Comparison of ENCODE assay signal across 29 mouse cellular contexts in the genomic region with DNA sequence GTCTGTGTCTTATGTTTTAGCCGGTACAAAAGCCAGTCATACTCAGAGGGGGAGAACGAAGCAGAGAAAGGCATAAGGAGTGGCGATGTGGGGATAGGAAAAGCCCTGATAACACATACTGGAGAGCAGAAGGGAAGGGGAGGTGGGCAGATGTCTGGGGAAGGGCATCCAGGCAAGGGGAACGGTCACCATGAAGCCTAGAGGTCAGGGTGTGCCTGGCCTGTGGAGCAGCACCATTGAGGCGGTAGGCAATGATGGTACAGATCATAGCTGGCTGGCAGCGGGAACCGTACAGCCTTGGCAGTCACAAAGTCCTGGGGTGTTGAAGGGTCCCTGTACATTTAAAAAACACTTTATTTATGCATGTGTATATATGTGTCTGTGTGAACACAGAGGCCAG. TPM values are rescaled to one million over a fixed set of nuclear protein-coding genes. Genes with fewer than 3 reads are reported as not detected.
DNase-seq lines count a peak whose midpoint lies in the region; ATAC-seq and TF ChIP-seq lines count a peak whose summit lies in the region.
"Had no signal": no experiment of that assay in that cellular context is flagged by ENCODE, and none has a peak within 500 bp of the region (broad histone marks: within the 10 kb centered on the region; RNA-seq: fewer than 3 reads in every experiment).

No protein-coding gene starts in this region.

- intact Hi-C loops in gastrocnemius, adult 2 months (cut with DNase I) = no loop called here
- intact Hi-C loops in heart, postnatal 25 days (cut with DNase I) = no loop called here

- H3K27ac ChIP-seq in gastrocnemius, adult 2 months = peak overlapping the region; percentile 96
- H3K27ac ChIP-seq in heart, embryonic 13.5 days (replicated peaks) = peak overlapping the region; percentile 100
- peak overlapping the region; percentile 94 for H3K27ac ChIP-seq in lung, embryonic 15.5 days
- H3K27ac ChIP-seq in limb, embryonic 14.5 days (replicated peaks; ENCODE audit: low read depth, low read length) = no peak overlapping the region
- H3K27ac ChIP-seq: hindbrain, postnatal 0 days; left cerebral cortex, adult 2 months; neural tube, embryonic 12.5 days had no signal

- peak overlapping the region; percentile 91 for H3K4me2 ChIP-seq in heart, embryonic 13.5 days
- H3K4me2 ChIP-seq in lung, embryonic 15.5 days = no peak overlapping the region
- H3K4me2 ChIP-seq in limb, embryonic 14.5 days (replicated peaks; ENCODE audit: low read depth, low read length, severe bottlenecking) = 0 out of 2 replicates have a peak overlapping the region, but pooled peaks have one; percentile 25
- H3K4me2 ChIP-seq: neural tube, embryonic 12.5 days had no signal

- H3K36me3 ChIP-seq in heart, embryonic 13.5 days = peaks cover 16% of the 10 kb centered on the region
- H3K36me3 ChIP-seq in lung, embryonic 15.5 days = no peaks in the 10 kb centered on the region
- no peaks in the 10 kb centered on the region; the same call in 1 of the 2 replicates for H3K36me3 ChIP-seq in limb, embryonic 14.5 days (ENCODE audit: control insufficient read depth, insufficient read depth, low read length)
- H3K36me3 ChIP-seq: neural tube, embryonic 12.5 days had no signal

- DNase-seq in gastrocnemius, adult 2 months = no peak
- no peak for DNase-seq in gastrocnemius, adult 18-20 months (ENCODE audit: low spot score)
- DNase-seq in heart, postnatal 25 days (ENCODE audit: low spot score) = no peak
- no peak for DNase-seq in lung, postnatal 14 days
- no peak for DNase-seq in limb, embryonic 14.5 days (ENCODE audit: low spot score)
- no peak for DNase-seq in adrenal gland, postnatal 10 days
- DNase-seq: cerebellum, adult 9-10 months; forebrain, postnatal 0 days; liver, postnatal 0 days; midbrain, embryonic 14.5 days; thymus, postnatal 25 days had no signal

- no peak for ATAC-seq in heart, embryonic 13.5 days (ENCODE audit: extremely low read depth, insufficient number of reproducible peaks, low FRiP score, low TSS enrichment)
- ATAC-seq in lung, embryonic 15.5 days (ENCODE audit: borderline replicate concordance, extremely low read depth, low FRiP score, low TSS enrichment) = no peak
- ATAC-seq in limb, embryonic 14.5 days (ENCODE audit: low FRiP score, low read depth) = no peak
- ATAC-seq: forebrain, postnatal 0 days; hindbrain, postnatal 0 days; intestine, embryonic 16.5 days; liver, postnatal 0 days had no signal

- no peaks in the 10 kb centered on the region for H3K9me3 ChIP-seq in heart, embryonic 13.5 days
- no peaks in the 10 kb centered on the region for H3K9me3 ChIP-seq in lung, embryonic 15.5 days
- H3K9me3 ChIP-seq in limb, embryonic 14.5 days (ENCODE audit: control insufficient read depth, low read length) = no peaks in the 10 kb centered on the region
- H3K9me3 ChIP-seq: megakaryocyte, embryonic 14.5 days; neural tube, embryonic 12.5 days had no signal

- H3K4me3 ChIP-seq in gastrocnemius, adult 2 months = peak overlapping the region; percentile 90
- 0 out of 2 replicates have a peak overlapping the region, but pooled peaks have one; percentile 27 for H3K4me3 ChIP-seq in heart, embryonic 13.5 days
- H3K4me3 ChIP-seq in lung, embryonic 15.5 days = no peak overlapping the region
- H3K4me3 ChIP-seq in limb, embryonic 14.5 days (replicated peaks; ENCODE audit: low read length) = no peak overlapping the region
- H3K4me3 ChIP-seq: left cerebral cortex, adult 2 months; megakaryocyte, embryonic 14.5 days; neural tube, embryonic 12.5 days had no signal

- peak overlapping the region; percentile 76 for H3K9ac ChIP-seq in heart, embryonic 13.5 days
- H3K9ac ChIP-seq in lung, embryonic 15.5 days = no peak overlapping the region
- H3K9ac ChIP-seq in limb, embryonic 14.5 days (ENCODE audit: low read depth, low read length, severe bottlenecking) = no peak overlapping the region
- H3K9ac ChIP-seq: forebrain, postnatal 0 days; liver, postnatal 0 days; neural tube, embryonic 12.5 days had no signal

- no peak for TF ChIP-seq CTCF in gastrocnemius, adult 2 months (IDR thresholded peaks at IDR 0.05)

- TF ChIP-seq POLR2A in limb, embryonic 14.5 days (IDR thresholded peaks at IDR 0.05; ENCODE audit: borderline replicate concordance, extremely low read depth, insufficient read depth, insufficient read length) = no peak

- H3K4me1 ChIP-seq in heart, embryonic 13.5 days = peaks cover 100% of the 10 kb centered on the region
- peaks cover 92% of the 10 kb centered on the region for H3K4me1 ChIP-seq in lung, embryonic 15.5 days
- H3K4me1 ChIP-seq in limb, embryonic 14.5 days (ENCODE audit: control insufficient read depth, insufficient read depth, low read length) = peaks cover 81% of the 10 kb centered on the region

- H3K27me3 ChIP-seq in heart, embryonic 13.5 days (replicated peaks) = no peaks in the 10 kb centered on the region
- H3K27me3 ChIP-seq in lung, embryonic 15.5 days = no peaks in the 10 kb centered on the region
- no peaks in the 10 kb centered on the region for H3K27me3 ChIP-seq in limb, embryonic 14.5 days (ENCODE audit: control insufficient read depth, insufficient read depth, low read length)

- 55% methylated on average over 7 of the region's 7 CpGs for WGBS in heart, embryonic 13.5 days
- WGBS in lung, embryonic 15.5 days = 82% methylated on average over 7 of the region's 7 CpGs
- 88% methylated on average over 7 of the region's 7 CpGs for WGBS in limb, embryonic 14.5 days

RNA-seq across cellular contexts. Expression of gene Hspg2, which starts 6.1 kb away (rescaled TPM):
- 10 to 100 TPM; 55.2 to 77.5 TPM for total RNA-seq in gastrocnemius, adult 2 months (2021)
- total RNA-seq in gastrocnemius, adult 18-20 months (2021) = 10 to 100 TPM; 53.7 to 61.6 TPM
- 48.9 and 50.0 TPM in 2 replicates for polyA plus RNA-seq in heart, embryonic 13.5 days (2015; fragmentation: Nextera tagmentation; extraction: Ambion mirVana)
- 100 to 1,000 TPM; 249 to 297 TPM for total RNA-seq in heart, postnatal 25 days (2021)
- polyA plus RNA-seq in lung, embryonic 15.5 days (2015; fragmentation: Nextera tagmentation; extraction: Ambion mirVana) = 32.0 and 32.1 TPM in 2 replicates
- polyA plus RNA-seq in limb, embryonic 14.5 days (2012; rRNA removed) = 97.4 and 126 TPM in 2 replicates
- polyA plus RNA-seq in limb, embryonic 14.5 days (2014; fragmentation: Nextera tagmentation; extraction: Ambion mirVana) = 65.6 and 68.4 TPM in 2 replicates
- total RNA-seq in adrenal gland, postnatal 10 days (2021) = 100 to 1,000 TPM; 191 to 264 TPM

RNA-seq across cellular contexts. Expression of gene 1700013G24Rik, which starts 21.6 kb away (rescaled TPM):
- not detected for total RNA-seq in gastrocnemius, adult 2 months (2021)
- total RNA-seq in gastrocnemius, adult 18-20 months (2021) = not detected
- not detected in 2 replicates for polyA plus RNA-seq in heart, embryonic 13.5 days (2015; fragmentation: Nextera tagmentation; extraction: Ambion mirVana)
- total RNA-seq in heart, postnatal 25 days (2021) = not detected
- not detected in 2 replicates for polyA plus RNA-seq in lung, embryonic 15.5 days (2015; fragmentation: Nextera tagmentation; extraction: Ambion mirVana)
- polyA plus RNA-seq in limb, embryonic 14.5 days (2012; rRNA removed) = 0.23 and 0.26 TPM in 2 replicates
- 0.30 TPM in 1 of 2 replicates, not detected in the other for polyA plus RNA-seq in limb, embryonic 14.5 days (2014; fragmentation: Nextera tagmentation; extraction: Ambion mirVana)
- total RNA-seq in adrenal gland, postnatal 10 days (2021) = not detected
- total RNA-seq: adrenal gland, postnatal 25 days; forebrain, postnatal 0 days; gastrocnemius, postnatal 36 days; hindbrain, postnatal 0 days; layer of hippocampus, postnatal 10 days; left cerebral cortex, adult 2 months; left cerebral cortex, postnatal 36 days had no signal
- polyA plus RNA-seq: brain, embryonic 14.5 days; forebrain, embryonic 11.5 days; forebrain, postnatal 0 days; hindbrain, embryonic 11.5 days; hindbrain, postnatal 0 days; intestine, embryonic 16.5 days; kidney, embryonic 16.5 days; large intestine, adult 2 months; liver, embryonic 11.5 days; liver, postnatal 0 days; midbrain, embryonic 14.5 days; neural tube, embryonic 12.5 days; spleen, adult 2 months had no signal

RNA-seq across cellular contexts. Expression of gene Cela3b, which starts 44.4 kb away (rescaled TPM):
- not detected for total RNA-seq in gastrocnemius, adult 2 months (2021)
- total RNA-seq in gastrocnemius, adult 18-20 months (2021) = under 1 TPM in 1 of 2 experiments, not detected in 1; 0.34 TPM
- 0.22 TPM in 1 of 2 replicates, not detected in the other for polyA plus RNA-seq in heart, embryonic 13.5 days (2015; fragmentation: Nextera tagmentation; extraction: Ambion mirVana)
- not detected for total RNA-seq in heart, postnatal 25 days (2021)
- 0.16 and 0.94 TPM in 2 replicates for polyA plus RNA-seq in lung, embryonic 15.5 days (2015; fragmentation: Nextera tagmentation; extraction: Ambion mirVana)
- polyA plus RNA-seq in limb, embryonic 14.5 days (2012; rRNA removed) = 0.29 and 0.55 TPM in 2 replicates
- polyA plus RNA-seq in limb, embryonic 14.5 days (2014; fragmentation: Nextera tagmentation; extraction: Ambion mirVana) = 0.28 TPM in 1 of 2 replicates, not detected in the other
- not detected for total RNA-seq in adrenal gland, postnatal 10 days (2021)
- total RNA-seq: adrenal gland, postnatal 25 days; forebrain, postnatal 0 days; gastrocnemius, postnatal 36 days; hindbrain, postnatal 0 days; layer of hippocampus, postnatal 10 days; left cerebral cortex, adult 2 months; left cerebral cortex, postnatal 36 days had no signal
- polyA plus RNA-seq: brain, embryonic 14.5 days; forebrain, embryonic 11.5 days; forebrain, postnatal 0 days; hindbrain, embryonic 11.5 days; hindbrain, postnatal 0 days; kidney, embryonic 16.5 days; liver, embryonic 11.5 days; midbrain, embryonic 14.5 days; neural tube, embryonic 12.5 days had no signal

Comparison
In these comparisons a context has a peak if more than half of its experiments do, and no peak if none do; other contexts are left out.
1. H3K4me3 ChIP-seq: peak in gastrocnemius, adult 2 months (single experiment) and heart, embryonic 13.5 days (single experiment); none in lung, embryonic 15.5 days (single experiment) and limb, embryonic 14.5 days (single experiment).